Mouse (Mus musculus) adrenal gland, postnatal 25 days (tissue): Measurements from ENCODE around the gene Gm8298. TPM values are rescaled to one million over a fixed set of nuclear protein-coding genes. Genes with fewer than 3 reads are reported as not detected.
"Not testable (repeated sequence)": the region's sequence is repeated elsewhere in the genome, so short reads cannot be mapped to it uniquely, and the experiment has no call there.

Source experiments
- DNase-seq: peaks from one replicate; pipeline ENCODE4 v3.0.0; 2021; ENCODE audit warnings: mixed read lengths
- long read RNA-seq: library from polyadenylated mRNA; stranded (forward); transcript quantifications from one replicate; pipeline ENCODE4 v2.0.0, GENCODE M21; 2021
- total RNA-seq: library from RNA; stranded (reverse); gene quantifications from 2 replicates; pipeline ENCODE4 v1.2.3, GENCODE M21; 2021

Gene Gm8298
- not detected in 2 replicates for total RNA-seq
- long read RNA-seq = 0 reads

DNA sequence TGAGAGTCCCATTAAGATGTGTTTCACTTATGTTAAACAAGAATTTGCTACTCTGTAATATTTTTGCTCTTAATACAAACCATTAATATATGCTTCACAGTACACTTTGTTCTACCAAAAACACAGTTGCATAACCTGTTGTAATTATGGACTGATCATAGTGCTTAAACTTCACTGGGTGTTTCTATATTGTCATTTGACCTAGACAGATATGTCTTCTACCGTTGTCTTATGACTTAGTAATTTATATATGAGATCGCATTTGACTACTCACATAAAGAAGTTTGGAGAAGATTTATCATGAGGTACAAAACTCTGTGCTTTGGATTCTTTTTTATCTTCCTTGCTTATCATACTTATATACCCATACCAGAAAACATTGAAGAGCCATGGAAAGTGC is at the start of gene Gm8298:
Gm8298 (plus strand) TSS at position 301 of the 400 bp plus-strand sequence.
- no peak for DNase-seq

DNA sequence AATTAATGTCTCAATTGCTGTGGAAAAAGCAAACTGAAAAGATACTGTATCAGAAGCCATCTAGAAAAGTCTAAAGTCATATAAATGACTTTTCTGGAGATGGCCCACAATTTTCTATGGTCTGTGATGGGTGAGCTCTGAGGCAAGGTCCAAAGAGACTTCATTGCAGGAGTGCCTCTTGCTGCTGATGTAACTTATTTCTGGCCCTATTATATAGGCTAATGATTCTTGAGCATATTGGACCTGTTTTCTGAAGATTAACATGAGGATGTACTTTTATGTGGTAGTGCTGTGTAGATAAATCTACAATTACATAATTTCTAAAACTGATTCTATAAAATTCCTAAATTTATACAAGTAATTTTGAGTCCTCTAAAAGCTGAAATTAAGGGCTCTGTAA is 47.7 kb upstream of the Gm8298 start:
- no peak for DNase-seq

GRCm38 (mm10) chr3:59870765-59871164 is 9.9 kb downstream of the Gm8298 start:
- DNase-seq = peak; percentile 30

- not testable (repeated sequence) for DNase-seq
Observed at GRCm38 (mm10) chr3:59877601-59878000, 16.8 kb downstream of the Gm8298 start.

- DNase-seq = not testable (repeated sequence)
Observed at GRCm38 (mm10) chr3:59879801-59880554, 19.1 kb downstream of the Gm8298 start.

DNA sequence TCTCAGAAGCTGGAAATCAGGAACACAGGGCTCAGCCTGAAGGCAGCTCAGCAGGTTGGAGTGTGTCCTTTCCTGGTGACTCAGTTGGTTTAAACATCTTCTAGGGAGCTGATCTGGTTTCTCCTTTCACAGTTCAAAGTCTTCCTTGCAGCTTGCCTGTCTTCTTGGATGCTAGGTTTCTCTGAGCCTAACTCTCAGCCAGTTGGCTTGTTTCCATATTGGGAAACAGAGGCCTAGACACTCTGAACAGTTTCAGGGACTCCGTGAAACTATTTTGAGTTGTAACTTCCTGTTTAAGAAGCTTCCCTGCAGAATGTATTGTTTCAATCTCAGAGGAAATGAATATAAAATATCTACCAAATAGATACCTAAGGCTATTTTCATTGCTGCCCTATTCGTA is 32.4 kb downstream of the Gm8298 start:
- no peak for DNase-seq

- no peak for DNase-seq
Observed at GRCm38 (mm10) chr3:59924914-59925313, 64.1 kb downstream of the Gm8298 start, which contains the start of gene C130079G13Rik. Gene C130079G13Rik (plus strand): TSS chr3:59925214.

Other genes starting within 250 kb of the Gm8298 start
- not detected in 2 replicates for gene Gm5538, start 131.3 kb upstream of the Gm8298 start, total RNA-seq
- gene C130079G13Rik, start 64.2 kb downstream of the Gm8298 start, total RNA-seq = not detected in 2 replicates
- not detected in 2 replicates for gene Aadacl2, start 145.7 kb downstream of the Gm8298 start, total RNA-seq
- 1.2 TPM in 1 of 2 replicates, not detected in the other for gene Aadac, start 164.7 kb downstream of the Gm8298 start, total RNA-seq
- 0.67 and 0.86 TPM in 2 replicates for gene Sucnr1, start 220.8 kb downstream of the Gm8298 start, total RNA-seq